Mouse (Mus musculus) neural tube, embryonic 11.5 days (tissue): ENCODE measurements at regions not wholly inside any gene's neighbourhood (a gene's known extent, or its start where the extent isn't known, plus 50 kb on each side); places are given as distances from the start of the nearest gene placed in this dataset.

Source experiments
- ATAC-seq: fragments of 200-750 bp; cut with Nextera tagmentation; 2 replicates; pipeline ENCODE4 v1.8.0; 2017; ENCODE audit warnings: moderate number of reproducible peaks, mild to moderate bottlenecking, moderate TSS enrichment, moderate library complexity; ENCODE audit not compliant: insufficient read depth, low FRiP score, low TSS enrichment
- DNase-seq: peaks from one replicate; pipeline ENCODE4 v3.0.0-alpha.2; 2015; ENCODE audit warnings: low spot score
- H3K27ac ChIP-seq: fragments of 300-500 bp; sonication (generic); 2 replicates; pipeline ENCODE4 v1.5.1; 2014; ENCODE audit warnings: low read depth, mild to moderate bottlenecking, low read length
- H3K27me3 ChIP-seq: fragments of 300-500 bp; sonication (generic); 2 replicates; pipeline ENCODE4 v1.6.1; 2014; ENCODE audit warnings: mild to moderate bottlenecking, low read length, mixed read lengths; ENCODE audit not compliant: control insufficient read depth, insufficient read depth
- H3K36me3 ChIP-seq: fragments of 300-500 bp; sonication (generic); 2 replicates; pipeline ENCODE4 v1.6.1; 2014; ENCODE audit warnings: mild to moderate bottlenecking, low read length, moderate library complexity, mixed read lengths; ENCODE audit not compliant: control insufficient read depth, insufficient read depth
- H3K4me1 ChIP-seq: fragments of 300-500 bp; sonication (generic); 2 replicates; pipeline ENCODE4 v1.6.1; 2014; ENCODE audit warnings: low read length, mixed read lengths; ENCODE audit not compliant: control insufficient read depth, insufficient read depth
- H3K4me2 ChIP-seq: fragments of 300-500 bp; sonication (generic); 2 replicates; pipeline ENCODE4 v1.6.1; 2014; ENCODE audit warnings: low read depth, mild to moderate bottlenecking, moderate library complexity
- H3K4me3 ChIP-seq: fragments of 300-500 bp; sonication (generic); 2 replicates; pipeline ENCODE4 v1.5.1; 2014; ENCODE audit warnings: low read depth, low read length
- H3K9ac ChIP-seq: fragments of 300-500 bp; sonication (generic); 2 replicates; pipeline ENCODE4 v1.6.1; 2014; ENCODE audit warnings: mild to moderate bottlenecking, low read length
- H3K9me3 ChIP-seq: fragments of 300-500 bp; sonication (generic); 2 replicates; pipeline ENCODE4 v1.6.1; 2016; ENCODE audit warnings: low read length; ENCODE audit not compliant: control insufficient read depth
- WGBS: fragments of 180-500 bp; shearing (Covaris S2); extraction: QIAGEN DNeasy Blood & Tissue Kit; methylation state at CpG from one replicate; pipeline ENCODE4 v1.1.7; 2014; 5-methylcytosine and 5-hydroxymethylcytosine counted together

- H3K9ac ChIP-seq: no peak overlapping the region
- H3K4me2 ChIP-seq: no peak overlapping the region
- H3K4me3 ChIP-seq: no peak overlapping the region
- no peak for ATAC-seq
- no peaks in the 10 kb centered on the region for H3K27me3 ChIP-seq
- WGBS: 70% methylated on average over 7 of the region's 7 CpGs
- no peaks in the 10 kb centered on the region for H3K36me3 ChIP-seq
- no peak overlapping the region for H3K27ac ChIP-seq
- H3K9me3 ChIP-seq: no peaks in the 10 kb centered on the region
- no peaks in the 10 kb centered on the region for H3K4me1 ChIP-seq
- no peak for DNase-seq
Measured at GRCm38 (mm10) chr13:39950203-39950602, 411.0 kb downstream of the Ofcc1 start.

GRCm38 (mm10) chr13:39935216-39935615 is 426.0 kb downstream of the Ofcc1 start:
- ATAC-seq (no peak), DNase-seq (no peak)
- WGBS: 81% methylated on average over 2 of the region's 2 CpGs
- Histone ChIP-seq H3K4me3 (no peak overlapping the region), H3K9ac (no peak overlapping the region), H3K27ac (no peak overlapping the region), H3K9me3 (no peaks in the 10 kb centered on the region), H3K36me3 (no peaks in the 10 kb centered on the region), H3K27me3 (no peaks in the 10 kb centered on the region), H3K4me2 (no peak overlapping the region), H3K4me1 (no peaks in the 10 kb centered on the region)

- Histone ChIP-seq H3K4me2 (no peak overlapping the region), H3K27ac (no peak overlapping the region), H3K4me1 (no peaks in the 10 kb centered on the region), H3K9me3 (no peaks in the 10 kb centered on the region), H3K36me3 (no peaks in the 10 kb centered on the region), H3K27me3 (no peaks in the 10 kb centered on the region), H3K9ac (no peak overlapping the region), H3K4me3 (no peak overlapping the region)
- WGBS: 68% methylated on average over 3 of the region's 3 CpGs
- ATAC-seq (no peak), DNase-seq (no peak)
Measured at GRCm38 (mm10) chr13:39931487-39931886, 429.8 kb downstream of the Ofcc1 start.

- Histone ChIP-seq H3K36me3 (no peaks in the 10 kb centered on the region), H3K4me3 (no peak overlapping the region), H3K4me2 (no peak overlapping the region), H3K9ac (no peak overlapping the region), H3K4me1 (no peaks in the 10 kb centered on the region), H3K27me3 (no peaks in the 10 kb centered on the region), H3K9me3 (no peaks in the 10 kb centered on the region), H3K27ac (no peak overlapping the region)
- 91% methylated on average over 7 of the region's 7 CpGs for WGBS
- ATAC-seq: no peak
- no peak for DNase-seq
Measured at GRCm38 (mm10) chr13:39928573-39928972, 432.7 kb downstream of the Ofcc1 start.

- H3K36me3 ChIP-seq: no peaks in the 10 kb centered on the region
- H3K27me3 ChIP-seq: no peaks in the 10 kb centered on the region
- no peaks in the 10 kb centered on the region for H3K4me1 ChIP-seq
- no peak overlapping the region for H3K4me2 ChIP-seq
- H3K4me3 ChIP-seq: no peak overlapping the region
- no peak overlapping the region for H3K9ac ChIP-seq
- DNase-seq: no peak
- H3K27ac ChIP-seq: no peak overlapping the region
- no peaks in the 10 kb centered on the region for H3K9me3 ChIP-seq
- 91% methylated on average over 4 of the region's 4 CpGs for WGBS
- no peak for ATAC-seq
Measured at GRCm38 (mm10) chr13:39924366-39924765, 436.9 kb downstream of the Ofcc1 start.

GRCm38 (mm10) chr13:39923113-39923512 is 438.1 kb downstream of the Ofcc1 start:
- H3K36me3 ChIP-seq: no peaks in the 10 kb centered on the region
- WGBS: 86% methylated on average over 9 of the region's 9 CpGs

GRCm38 (mm10) chr13:39907720-39908119 is 453.5 kb downstream of the Ofcc1 start:
- no peak overlapping the region for H3K4me3 ChIP-seq
- no peak overlapping the region for H3K27ac ChIP-seq
- DNase-seq (no peak), ATAC-seq (no peak)
- H3K36me3 ChIP-seq: no peaks in the 10 kb centered on the region
- H3K9ac ChIP-seq: no peak overlapping the region
- WGBS: 52% methylated on average over 10 of the region's 10 CpGs
- H3K4me2 ChIP-seq: no peak overlapping the region
- H3K9me3 ChIP-seq: no peaks in the 10 kb centered on the region
- no peaks in the 10 kb centered on the region for H3K4me1 ChIP-seq
- H3K27me3 ChIP-seq: no peaks in the 10 kb centered on the region

More at GRCm38 (mm10) chr13:39923113-39923512, 438.1 kb downstream of the Ofcc1 start:
- no peak overlapping the region for H3K4me3 ChIP-seq
- no peak for ATAC-seq
- H3K4me1 ChIP-seq: no peaks in the 10 kb centered on the region
- no peak for DNase-seq
- H3K9me3 ChIP-seq: no peaks in the 10 kb centered on the region
- H3K9ac ChIP-seq: no peak overlapping the region
- H3K4me2 ChIP-seq: no peak overlapping the region
- no peaks in the 10 kb centered on the region for H3K27me3 ChIP-seq
- no peak overlapping the region for H3K27ac ChIP-seq

GRCm38 (mm10) chr13:39904264-39904663 is 457.0 kb downstream of the Ofcc1 start:
- H3K27ac ChIP-seq: no peak overlapping the region
- H3K36me3 ChIP-seq: no peaks in the 10 kb centered on the region
- H3K9ac ChIP-seq: no peak overlapping the region
- no peak overlapping the region for H3K4me2 ChIP-seq
- DNase-seq: no peak
- H3K4me3 ChIP-seq: no peak overlapping the region
- WGBS: 47% methylated on average over 8 of the region's 8 CpGs
- H3K9me3 ChIP-seq: no peaks in the 10 kb centered on the region
- H3K27me3 ChIP-seq: no peaks in the 10 kb centered on the region
- no peak for ATAC-seq
- H3K4me1 ChIP-seq: no peaks in the 10 kb centered on the region

- ATAC-seq (no peak), DNase-seq (no peak)
- WGBS: 76% methylated on average over 3 of the region's 3 CpGs
- H3K4me3 ChIP-seq: no peak overlapping the region
- no peak overlapping the region for H3K9ac ChIP-seq
- no peaks in the 10 kb centered on the region for H3K36me3 ChIP-seq
- H3K27me3 ChIP-seq: no peaks in the 10 kb centered on the region
- H3K9me3 ChIP-seq: no peaks in the 10 kb centered on the region
- no peak overlapping the region for H3K4me2 ChIP-seq
- no peak overlapping the region for H3K27ac ChIP-seq
- no peaks in the 10 kb centered on the region for H3K4me1 ChIP-seq
Measured at GRCm38 (mm10) chr13:39903319-39903718, 457.9 kb downstream of the Ofcc1 start.
